Mouse (Mus musculus): ENCODE data around the gene Cd80.
"Not testable (repeated sequence)": the region's sequence is repeated elsewhere in the genome, so short reads cannot be mapped to it uniquely, and the experiment has no call there.

The Cd80 gene

DNA sequence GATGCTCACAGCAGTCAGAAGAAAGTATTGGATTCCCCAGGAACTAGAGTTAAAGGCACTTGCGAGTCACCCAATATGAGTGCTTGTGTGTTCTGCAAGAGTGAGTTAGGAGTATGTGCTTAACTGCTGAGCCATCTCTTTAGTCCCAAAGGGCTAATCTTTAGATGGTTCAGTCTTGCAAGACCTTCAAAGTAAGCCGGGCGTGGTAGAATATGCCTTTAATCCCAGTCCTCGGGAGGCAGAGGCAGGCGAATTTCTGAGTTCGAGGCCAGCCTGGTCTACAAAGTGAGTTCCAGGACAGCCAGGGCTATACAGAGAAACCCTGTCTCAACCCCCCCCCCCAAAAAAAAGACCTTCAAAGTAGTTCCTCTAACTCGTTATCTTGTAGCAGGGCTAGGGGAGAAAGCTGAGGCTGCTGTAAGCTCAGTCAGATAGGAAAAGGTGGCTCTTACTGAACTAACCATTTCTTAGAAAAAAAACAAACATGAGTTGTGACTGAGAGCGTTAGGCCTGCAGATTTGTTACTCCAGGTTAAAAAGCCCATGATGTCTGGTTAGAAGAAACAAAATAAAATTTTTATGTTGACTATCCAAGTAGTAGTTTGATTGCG, 19.4 kb downstream of the Cd80 start:
- no peak for DNase-seq

DNA sequence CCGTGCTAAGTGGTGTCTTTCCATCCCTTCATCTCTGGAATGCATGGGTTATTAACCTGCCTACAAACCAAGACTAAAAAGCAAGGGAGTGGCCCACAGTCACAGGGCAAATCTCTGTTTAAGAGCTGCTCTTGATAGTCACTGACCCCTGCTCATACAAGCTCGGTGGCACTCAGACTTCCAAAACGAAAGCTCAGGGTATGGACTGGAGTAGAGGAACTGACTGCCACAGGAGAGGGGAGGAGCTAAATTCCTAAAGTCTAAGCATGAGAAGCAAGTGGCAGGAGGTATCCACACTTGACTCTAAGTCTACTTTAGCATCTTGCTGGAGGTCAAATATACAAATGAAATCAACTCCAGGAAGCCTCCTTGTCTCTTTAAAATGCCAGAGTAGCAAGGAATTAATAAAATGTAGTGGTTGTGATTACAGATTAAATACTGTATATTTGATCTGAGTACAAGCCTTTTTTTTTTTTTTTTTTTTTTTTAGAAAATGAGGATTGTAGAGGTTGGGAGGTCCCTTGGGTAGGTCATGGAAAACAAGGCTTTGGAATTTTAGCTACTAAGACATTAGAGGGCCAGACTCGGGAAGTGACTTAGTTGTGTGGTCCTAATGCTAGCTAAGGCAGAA, 20.4 kb downstream of the Cd80 start:
- no peak for DNase-seq

DNA sequence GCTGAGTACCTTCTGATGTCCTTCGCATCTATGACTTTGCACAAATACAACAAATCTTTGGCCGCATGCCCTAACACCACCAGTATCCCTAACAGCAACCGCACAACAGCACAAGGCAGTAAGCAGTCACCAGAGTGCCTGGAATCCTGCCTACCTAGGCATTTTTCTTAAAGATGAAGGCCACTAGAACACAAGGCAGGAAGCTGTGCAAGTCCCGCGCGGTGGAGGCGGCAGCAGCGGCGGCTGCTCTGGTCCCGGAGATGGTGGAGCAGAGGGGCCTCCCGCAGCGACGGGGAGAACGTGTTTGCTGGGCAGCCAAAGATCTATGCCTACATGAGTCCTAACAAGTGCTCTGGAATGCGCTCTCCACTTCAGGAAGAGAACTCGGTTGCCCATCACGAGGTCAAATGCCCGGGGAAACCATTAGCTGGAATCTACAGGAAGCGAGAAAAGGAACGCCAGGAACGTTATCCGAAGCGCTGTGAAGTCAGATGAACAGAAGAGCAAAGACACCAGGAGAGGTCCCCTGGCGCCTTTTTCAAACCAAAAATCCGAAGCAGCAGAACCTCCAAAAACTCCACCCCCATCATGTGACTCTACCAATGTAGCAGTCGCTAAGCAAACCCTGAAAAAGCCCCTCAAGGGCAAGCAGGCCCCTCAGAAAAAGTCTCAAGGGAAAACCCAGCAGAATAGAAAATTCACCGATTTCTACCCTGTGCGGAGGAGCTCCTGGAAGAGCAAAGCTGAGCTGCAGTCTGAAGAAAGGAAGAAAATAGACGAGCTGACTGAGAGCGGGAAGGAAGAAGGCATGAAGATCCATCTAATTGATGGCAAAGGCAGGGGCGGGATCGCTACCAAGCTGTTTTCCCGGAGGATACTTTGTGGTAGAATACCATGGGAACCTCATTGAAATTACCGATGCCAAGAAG, 21.2 kb downstream of the Cd80 start:
- peak; percentile 22 for DNase-seq

DNA sequence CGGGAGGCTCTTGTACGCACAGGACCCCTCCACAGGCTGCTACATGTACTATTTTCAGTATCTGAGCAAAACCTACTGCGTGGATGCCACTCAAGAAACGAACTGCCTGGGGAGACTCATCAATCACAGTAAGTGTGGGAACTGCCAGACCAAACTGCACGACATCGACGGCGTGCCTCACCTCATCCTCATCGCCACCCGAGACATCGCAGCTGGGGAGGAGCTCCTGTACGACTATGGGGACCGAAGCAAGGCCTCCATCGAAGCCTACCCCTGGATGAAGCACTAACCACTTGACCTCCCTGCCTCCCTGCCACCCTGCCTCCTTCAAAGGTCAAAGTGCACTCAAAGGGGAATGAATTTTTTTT, 21.9 kb downstream of the Cd80 start:
- not testable (repeated sequence) for DNase-seq

DNA sequence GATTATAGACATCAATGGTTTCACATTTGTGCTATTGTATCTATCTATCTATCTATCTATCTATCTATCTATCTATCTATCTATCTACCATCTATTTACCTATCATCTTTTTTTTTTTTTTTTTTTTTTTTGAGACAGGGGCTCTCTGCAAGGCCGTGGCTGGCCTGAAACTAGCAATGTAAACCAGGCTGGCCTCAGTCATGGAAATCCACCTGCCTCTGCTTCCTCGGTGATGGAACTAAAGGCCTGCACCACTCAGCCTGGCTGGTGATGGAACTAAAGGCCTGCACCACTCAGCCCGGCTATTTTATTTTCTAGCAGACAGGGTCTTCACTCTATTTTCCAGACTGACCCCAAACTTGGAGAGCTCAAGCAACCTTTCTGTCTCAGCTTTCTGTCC, 22.9 kb downstream of the Cd80 start:
- no peak for DNase-seq

DNA sequence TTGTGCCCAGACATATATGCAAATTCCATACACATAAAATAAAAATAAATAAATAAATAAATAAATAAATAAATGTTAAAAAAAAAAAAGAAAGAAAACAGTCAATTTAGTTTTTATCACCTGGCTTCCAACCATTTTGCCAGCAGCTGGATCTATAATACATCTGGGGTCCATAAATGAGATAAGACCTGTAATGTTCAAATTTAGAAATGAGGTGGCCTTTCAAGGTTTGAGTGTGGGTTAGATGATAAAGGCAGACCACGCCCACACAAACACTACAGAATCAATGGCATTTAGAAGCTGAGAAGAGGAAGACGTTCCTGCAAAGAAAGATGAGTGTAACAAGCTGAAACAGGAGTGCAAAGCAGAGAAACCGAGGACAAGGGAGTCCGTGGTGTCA, 26.0 kb downstream of the Cd80 start:
- DNase-seq = no peak

DNA sequence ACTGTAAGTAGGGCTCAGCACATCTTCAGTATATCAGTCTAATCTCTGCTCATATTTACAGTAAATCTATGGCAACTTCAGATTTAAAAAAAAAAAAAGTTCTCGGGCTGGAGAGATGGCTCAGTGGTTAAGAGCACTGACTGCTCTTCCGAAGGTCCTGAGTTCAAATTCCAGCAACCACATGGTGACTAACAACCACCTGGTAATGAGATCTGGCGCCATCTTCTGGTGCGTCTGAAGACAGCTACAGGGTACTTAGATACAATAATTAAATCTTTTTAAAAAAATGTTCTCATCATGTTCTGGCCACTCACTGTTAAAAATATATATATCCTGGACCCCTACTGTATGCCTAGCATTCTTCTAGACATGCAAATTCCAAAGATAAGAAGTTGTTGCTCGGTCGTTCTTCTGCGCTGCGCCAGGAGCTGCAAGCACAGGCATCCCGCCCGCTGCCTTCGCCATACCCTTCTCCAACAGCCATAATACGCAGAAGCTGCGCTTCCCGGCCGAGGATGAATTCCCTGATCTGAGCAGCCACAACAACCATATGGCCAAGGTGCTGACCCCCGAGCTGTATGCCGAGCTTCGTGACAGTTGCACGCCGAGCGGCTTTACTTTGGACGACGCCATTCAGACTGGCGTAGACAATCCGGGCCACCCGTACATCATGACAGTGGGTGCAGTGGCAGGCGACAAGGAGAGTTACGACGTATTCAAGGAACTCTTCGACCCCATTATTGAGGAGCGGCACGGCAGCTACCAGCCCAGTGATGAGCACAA, 27.6 kb downstream of the Cd80 start:
- DNase-seq = peak; percentile 12

DNA sequence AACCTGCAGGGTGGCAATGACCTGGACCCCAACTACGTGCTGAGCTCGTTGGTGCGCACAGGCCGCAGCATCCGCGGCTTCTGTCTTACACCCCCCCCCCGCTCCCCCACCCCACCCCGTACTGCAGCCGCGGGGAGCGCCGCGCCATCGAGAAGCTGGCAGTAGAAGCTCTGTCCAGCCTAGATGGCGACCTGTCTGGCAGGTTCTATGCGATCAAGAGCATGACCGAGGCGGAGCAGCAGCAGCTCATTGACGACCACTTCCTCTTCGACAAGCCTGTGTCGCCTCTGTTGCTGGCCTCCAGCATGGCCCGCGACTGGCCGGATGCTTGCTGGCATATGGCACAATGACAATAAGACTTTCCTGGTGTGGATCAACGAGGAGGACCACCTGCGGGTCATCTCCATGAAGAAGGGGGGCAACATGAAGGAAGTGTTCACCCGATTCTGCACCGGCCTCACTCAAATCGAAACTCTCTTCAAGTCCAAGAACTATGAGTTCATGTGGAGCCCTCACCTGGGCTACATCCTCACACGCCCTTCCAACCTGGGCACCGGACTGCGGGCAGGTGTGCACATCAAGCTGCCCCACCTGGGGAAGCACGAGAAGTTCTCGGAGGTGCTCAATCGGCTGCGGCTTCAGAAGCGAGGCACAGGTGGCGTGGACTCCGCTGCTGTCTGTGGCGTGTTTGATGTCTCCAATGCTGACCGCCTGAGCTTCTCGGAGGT, 28.4 kb downstream of the Cd80 start:
- no peak for DNase-seq

DNA sequence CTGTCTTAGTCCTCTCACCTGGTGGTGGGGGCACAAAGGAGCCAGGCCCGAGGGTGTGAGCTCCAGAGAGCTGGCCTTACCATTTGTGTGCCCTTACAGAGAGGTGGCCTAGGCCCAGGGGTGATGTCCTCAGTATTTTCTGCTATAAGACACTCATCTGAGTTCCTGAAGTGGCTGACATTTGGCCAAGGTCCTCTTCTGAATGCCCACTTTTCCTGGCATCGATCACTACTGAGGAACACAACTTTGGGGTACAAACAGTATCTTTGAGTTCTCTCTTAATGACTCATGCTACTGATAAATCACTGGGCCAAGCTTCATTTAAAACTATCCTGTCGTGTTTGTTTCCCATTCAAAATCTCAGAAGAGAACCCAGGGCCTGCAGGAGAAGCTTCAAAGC, 37.2 kb downstream of the Cd80 start:
- no peak for DNase-seq

DNA sequence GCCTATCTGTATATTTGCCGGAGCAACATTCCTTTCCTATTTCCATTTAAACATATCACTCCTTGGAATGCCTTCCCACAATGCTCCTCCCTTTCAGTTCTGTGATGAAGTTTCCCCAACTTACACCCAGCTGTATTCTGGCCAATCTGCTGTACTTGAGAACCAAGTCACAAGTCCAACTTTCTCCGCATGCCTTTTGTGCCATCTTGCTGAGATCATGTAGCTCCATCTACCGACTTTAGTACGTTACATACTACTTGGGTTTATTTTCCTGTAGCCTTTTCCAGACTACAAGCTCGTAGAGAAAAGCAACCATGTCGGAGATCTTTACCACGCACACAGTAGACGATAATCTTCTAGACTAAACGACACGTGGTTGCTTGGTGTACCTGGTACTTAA, 38.5 kb downstream of the Cd80 start:
- no peak for DNase-seq

DNA sequence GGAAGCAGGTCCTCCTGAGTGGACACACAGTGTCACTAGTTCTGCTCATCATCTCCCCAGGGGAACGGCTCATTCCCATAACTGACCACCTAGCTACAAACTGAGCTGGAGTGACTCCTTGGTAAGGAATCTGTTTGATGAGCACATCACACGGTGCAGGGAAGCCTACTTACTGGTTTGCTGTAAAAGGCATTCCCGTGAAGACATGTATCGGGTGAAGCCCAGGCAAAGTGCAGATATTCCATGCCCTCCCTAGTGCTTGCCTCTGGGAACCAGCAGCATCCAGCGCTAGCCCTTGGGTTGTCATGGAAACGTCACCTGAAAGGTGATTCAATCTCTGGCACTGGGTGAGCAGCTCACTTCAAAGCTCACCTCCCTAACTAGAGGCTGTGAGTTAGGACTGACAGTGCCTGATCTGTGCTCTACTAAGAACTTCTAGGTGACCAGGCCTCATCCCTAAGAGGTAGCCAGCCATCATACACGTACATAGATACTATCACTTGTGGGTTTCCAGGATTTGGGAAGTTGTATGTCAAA, 41.3 kb downstream of the Cd80 start:
- DNase-seq = no peak

DNA sequence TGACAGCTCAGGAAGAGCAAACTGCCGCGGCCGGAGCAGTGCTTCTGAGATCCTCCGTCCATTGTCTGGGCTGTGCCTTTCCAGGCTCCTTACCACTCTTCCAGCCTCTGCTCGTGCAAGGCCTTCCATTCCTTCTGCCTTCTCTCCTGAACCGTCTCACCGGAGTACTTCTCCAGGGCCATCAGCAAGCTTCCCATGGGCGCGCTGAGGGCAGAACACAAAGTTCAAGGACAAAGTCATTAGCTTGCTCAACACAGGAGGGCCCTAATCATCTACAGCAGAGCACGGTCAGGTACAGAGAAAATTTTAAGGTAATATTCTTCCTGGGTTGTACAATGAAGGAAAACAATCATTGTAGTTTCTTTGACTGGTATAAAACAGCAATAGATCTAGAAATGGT, 47.1 kb downstream of the Cd80 start:
- no peak for DNase-seq

DNA sequence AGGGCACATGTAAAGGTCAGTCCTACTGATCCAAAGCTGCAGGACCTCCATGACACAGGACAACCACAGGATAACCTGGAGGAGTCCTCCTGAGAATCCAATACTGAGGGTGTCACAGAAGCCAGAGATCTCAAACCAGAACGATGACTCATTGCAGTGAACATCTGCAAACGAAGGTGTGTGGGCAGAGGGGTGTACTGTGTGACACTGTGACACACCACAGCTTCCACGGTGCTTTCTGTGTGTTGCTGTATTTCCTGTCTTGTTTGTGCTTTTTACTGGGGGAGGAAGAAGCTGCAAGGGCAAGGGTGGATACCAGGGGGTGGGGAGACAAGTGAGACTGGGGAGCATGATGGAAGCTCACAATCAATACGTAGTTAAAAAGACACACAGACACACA, 48.2 kb downstream of the Cd80 start:
- no peak for DNase-seq

DNA sequence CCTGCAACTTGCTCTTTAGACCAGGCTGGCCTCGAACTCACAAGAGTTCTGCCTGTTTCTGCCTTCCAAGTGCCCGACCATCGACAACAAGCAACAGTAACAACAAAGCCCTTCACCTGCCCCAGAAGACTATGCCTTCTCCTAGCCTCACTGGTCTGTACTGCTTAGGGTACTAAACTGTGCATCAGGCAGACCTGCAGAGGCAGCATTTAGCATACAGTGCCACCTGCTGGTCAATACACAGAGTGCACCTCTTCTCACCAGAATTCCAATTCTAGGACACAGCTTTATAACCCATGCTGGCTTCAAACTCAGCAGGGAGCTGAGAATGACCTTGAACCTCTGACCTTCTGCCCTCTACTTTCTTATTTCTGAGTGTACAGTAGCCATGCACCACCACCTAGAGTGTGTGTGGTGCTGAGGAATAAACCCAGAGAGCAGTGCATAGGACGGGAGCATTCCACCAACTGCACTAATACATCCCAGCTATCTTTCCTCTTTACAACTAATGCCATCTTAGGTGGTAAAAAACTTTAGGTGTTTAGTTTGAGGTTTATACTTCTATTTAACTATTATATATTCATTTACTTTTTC, 50.8 kb downstream of the Cd80 start:
- peak; percentile 48 for DNase-seq

DNA sequence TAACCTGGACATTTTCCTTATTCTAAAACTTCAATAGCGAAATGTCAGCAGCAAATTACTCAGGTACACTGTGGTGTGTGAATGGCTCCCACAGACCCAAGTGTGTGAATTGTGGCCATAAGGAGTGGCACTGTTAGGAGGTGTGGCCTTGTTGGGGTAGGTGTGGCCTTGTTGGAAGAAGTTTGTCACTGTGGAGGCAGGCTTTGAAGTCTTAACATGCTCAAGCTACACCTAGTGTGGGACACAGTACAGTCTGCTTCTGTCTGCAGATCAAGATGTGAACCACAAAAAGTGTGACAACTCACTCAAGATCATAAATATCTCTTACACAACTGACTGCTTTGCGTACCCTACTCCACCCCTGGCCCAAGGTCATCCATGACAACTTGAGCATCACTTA, 55.5 kb downstream of the Cd80 start:
- no peak for DNase-seq

DNA sequence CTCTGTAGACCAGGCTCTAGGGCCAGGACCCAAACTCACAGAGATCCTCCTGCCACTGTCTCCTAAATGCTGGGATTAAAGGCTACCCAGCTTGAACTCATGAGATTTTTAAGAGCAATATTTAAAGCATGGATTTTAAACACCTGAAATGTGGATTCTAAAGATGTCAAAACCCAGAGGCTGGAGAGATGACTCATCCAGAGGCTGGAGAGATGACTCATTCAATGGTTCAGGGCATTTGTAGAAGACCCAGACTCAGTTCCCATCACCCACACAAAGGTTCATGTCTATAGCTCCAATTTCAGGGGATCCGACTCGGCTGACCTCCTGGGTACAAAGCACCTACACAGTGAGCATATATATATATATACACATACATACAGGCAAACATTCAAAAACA, 63.8 kb downstream of the Cd80 start:
- DNase-seq = no peak

DNA sequence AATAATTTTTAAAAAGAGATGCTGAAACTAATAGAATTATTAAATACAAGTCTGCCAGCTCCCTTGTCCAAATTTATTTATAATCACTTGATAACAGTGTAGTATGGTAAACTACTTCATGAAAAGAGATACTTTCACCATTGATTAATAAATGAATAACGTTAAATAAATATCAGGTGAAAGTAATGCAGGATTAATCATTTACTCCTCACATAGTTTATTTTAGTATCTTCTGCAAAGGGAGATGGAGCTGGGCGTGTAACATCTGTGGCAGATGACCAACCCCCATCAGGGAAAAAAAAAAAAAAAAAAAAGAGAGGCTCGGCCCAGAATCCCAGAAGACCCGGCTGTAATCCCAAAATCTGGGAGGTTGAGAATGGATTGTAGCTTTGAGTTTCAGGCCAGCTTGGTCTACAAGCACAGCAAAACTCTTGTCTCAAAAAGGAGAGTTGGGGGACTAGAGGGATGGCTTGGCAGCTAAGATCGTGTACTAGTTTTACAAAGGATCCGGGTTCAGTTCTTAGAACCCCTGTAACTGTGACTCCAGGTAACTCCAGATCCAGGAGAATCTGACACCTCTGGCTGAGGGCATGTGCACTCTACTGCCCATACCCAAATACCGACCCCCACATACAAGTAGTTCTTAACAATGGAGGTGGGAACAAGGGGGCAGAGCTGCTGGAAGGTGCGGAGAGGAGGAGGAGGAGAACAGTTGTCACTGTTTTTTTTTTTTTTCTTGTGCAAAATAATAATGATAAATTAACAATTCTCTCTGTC, 66.0 kb downstream of the Cd80 start:
- no peak for DNase-seq

DNA sequence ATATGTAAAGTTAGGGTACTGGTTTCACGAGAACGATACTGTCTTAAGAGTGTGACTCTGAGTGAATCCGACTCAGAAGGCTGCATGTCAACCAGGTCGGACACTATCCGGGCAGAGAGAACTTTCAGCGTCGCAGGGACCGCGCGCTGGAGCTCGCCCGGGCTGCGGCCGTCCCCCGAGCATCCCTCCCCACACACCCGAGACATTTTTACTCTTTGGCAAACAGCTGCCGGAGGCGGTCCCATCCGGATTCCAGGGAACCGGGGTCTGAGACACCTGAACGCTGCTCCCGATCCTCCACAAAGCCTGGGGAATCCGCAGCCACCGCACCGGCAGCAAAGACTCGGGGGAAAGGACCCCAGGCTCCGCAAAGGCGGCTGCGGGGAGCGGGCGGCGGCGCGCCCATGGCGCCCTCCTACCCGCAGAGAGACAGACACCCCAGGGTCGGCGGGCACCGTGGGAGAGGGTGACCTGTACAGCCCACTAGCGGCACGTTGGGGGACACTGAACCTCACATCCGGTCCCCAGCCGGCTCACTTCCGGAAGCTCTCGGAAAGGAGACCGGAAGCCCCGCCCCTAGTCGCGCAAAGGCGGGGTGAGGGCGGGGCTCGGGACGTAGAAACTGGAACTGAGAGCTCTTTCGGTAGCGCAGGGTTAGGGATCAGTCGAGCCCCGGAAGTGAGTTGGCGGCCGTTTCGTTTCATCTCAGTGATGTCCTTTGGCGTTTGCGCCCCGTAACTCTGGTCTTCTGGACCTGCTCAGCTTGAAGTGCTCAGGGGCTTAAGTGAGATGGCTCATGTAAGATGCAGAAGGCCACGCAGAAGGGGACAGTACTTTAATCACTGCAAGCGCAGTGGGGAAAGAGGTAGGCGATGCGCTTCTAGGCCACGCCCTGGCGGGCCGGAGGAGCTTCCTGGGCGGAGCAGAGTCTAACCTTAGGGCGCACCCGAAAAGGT, 67.0 kb downstream of the Cd80 start, which contains the start of gene Timmdc1:
TSS of gene Timmdc1 (minus strand) at position 535 of the 956 bp plus-strand sequence.
- peak; percentile 95 for DNase-seq

DNA sequence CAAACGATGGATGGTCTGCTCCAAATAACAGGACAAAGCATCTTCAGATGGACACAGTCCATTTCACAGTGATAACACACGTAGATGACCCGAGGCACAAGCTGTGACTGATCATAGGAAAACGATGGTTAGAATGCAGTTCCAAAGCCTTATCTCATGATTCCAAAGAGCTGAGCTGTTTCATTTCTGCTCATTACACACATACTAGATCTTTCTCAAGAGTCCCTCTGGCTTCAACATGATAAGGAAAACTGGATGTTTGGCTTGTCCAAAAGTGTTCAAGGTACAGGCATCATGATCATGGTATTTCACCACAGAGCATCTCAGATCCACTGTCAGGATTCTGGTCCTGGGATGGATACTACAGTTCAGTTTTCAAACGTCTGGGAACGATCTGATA, 70.9 kb downstream of the Cd80 start:
- DNase-seq = no peak

Measured in cerebellum, adult 11 months (tissue).